14 mouse cellular contexts compared by ENCODE assay signal in the genomic region with DNA sequence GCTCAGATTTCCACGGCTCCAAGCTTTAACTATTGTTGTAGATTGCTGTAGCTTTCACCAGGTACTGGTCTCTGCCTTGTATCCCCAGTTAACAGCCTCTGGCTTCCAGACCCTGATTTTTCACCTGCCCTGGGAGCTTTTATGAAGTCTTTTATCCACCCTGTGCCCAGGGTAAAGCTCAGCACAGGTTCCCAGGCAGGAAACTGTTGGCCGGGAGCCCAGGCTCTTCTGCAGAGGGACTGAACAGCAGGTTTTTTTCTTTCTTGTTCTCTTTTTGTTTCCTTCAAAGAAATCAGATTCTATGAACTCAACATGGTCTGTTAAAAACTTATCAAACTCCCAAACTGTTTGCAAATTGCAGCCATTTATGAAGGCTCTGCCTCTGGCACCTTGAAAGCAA. TPM values are rescaled to one million over a fixed set of nuclear protein-coding genes. Genes with fewer than 3 reads are reported as not detected.
A peak's percentile ranks its signal among the peaks of the same experiment; 100 is the strongest.
DNase-seq lines count a peak whose midpoint lies in the region; ATAC-seq lines count a peak whose summit lies in the region.
"Had no signal": no experiment of that assay in that cellular context is flagged by ENCODE, and none has a peak within 500 bp of the region (broad histone marks: within the 10 kb centered on the region; RNA-seq: fewer than 3 reads in every experiment).

No protein-coding gene starts in this region.

- no peaks in the 10 kb centered on the region for H3K36me3 ChIP-seq in heart, embryonic 14.5 days (ENCODE audit: control insufficient read depth, insufficient read depth, low read length)
- H3K36me3 ChIP-seq in stomach, embryonic 15.5 days = no peaks in the 10 kb centered on the region
- H3K36me3 ChIP-seq: hindbrain, embryonic 10.5 days; limb, embryonic 15.5 days; midbrain, embryonic 13.5 days had no signal

- H3K4me3 ChIP-seq in heart, embryonic 14.5 days (ENCODE audit: control insufficient read depth in 1 of 2, insufficient read depth in 1 of 2, low read depth in 1 of 2, low read length in 2 of 2) = no peak overlapping the region
- no peak overlapping the region for H3K4me3 ChIP-seq in stomach, embryonic 15.5 days (replicated peaks)
- H3K4me3 ChIP-seq: hindbrain, embryonic 10.5 days; limb, embryonic 15.5 days; midbrain, embryonic 13.5 days had no signal

- no peak for DNase-seq in heart, adult 11 months
- DNase-seq in right cerebral cortex, postnatal 4 days = peak; percentile 51
- DNase-seq in right cerebral cortex, postnatal 36 days (ENCODE audit: low spot score in 2 of 2) = no peak
- peak; percentile 57 for DNase-seq in kidney, adult 9 months
- DNase-seq in ovary, postnatal 36 days (ENCODE audit: low spot score) = no peak
- no peak for DNase-seq in B cell, adult 2 months
- DNase-seq: cerebellum, adult 9-10 months; thymus, postnatal 4 days had no signal

- H3K4me1 ChIP-seq in heart, embryonic 14.5 days (ENCODE audit: control insufficient read depth in 2 of 2, insufficient read depth in 2 of 2, low read length in 2 of 2) = peaks cover 17 to 32% of the 10 kb centered on the region in 2 experiments
- H3K4me1 ChIP-seq in stomach, embryonic 15.5 days = no peaks in the 10 kb centered on the region

- whole genome bisulfite sequencing in heart, embryonic 14.5 days = 13% methylated on average over 2 of the region's 2 CpGs
- WGBS in stomach, embryonic 15.5 days = 43% methylated on average over 2 of the region's 2 CpGs

- no peak overlapping the region for H3K4me2 ChIP-seq in heart, embryonic 14.5 days (ENCODE audit: low read length)
- H3K4me2 ChIP-seq in stomach, embryonic 15.5 days = no peak overlapping the region
- H3K4me2 ChIP-seq: limb, embryonic 15.5 days; midbrain, embryonic 13.5 days had no signal

- no peaks in the 10 kb centered on the region for H3K9me3 ChIP-seq in heart, embryonic 14.5 days (ENCODE audit: control insufficient read depth, low read length)
- no peaks in the 10 kb centered on the region for H3K9me3 ChIP-seq in stomach, embryonic 15.5 days
- H3K9me3 ChIP-seq: hindbrain, embryonic 10.5 days; limb, embryonic 15.5 days; midbrain, embryonic 13.5 days had no signal

- H3K27me3 ChIP-seq in heart, embryonic 14.5 days (ENCODE audit: control insufficient read depth, insufficient read depth, low read length) = no peaks in the 10 kb centered on the region
- no peaks in the 10 kb centered on the region for H3K27me3 ChIP-seq in stomach, embryonic 15.5 days (replicated peaks)
- H3K27me3 ChIP-seq: limb, embryonic 15.5 days; midbrain, embryonic 13.5 days had no signal

- peak overlapping the region; percentile 24 to 48; a peak in 3 of 4 replicates for H3K27ac ChIP-seq in heart, embryonic 14.5 days (replicated peaks in 1 of 2; ENCODE audit: control insufficient read depth in 1 of 2, insufficient read depth in 1 of 2, low read depth in 2 of 2, low read length in 2 of 2)
- H3K27ac ChIP-seq in stomach, embryonic 15.5 days = peak overlapping the region; percentile 11; the same call in 1 of the 2 replicates
- H3K27ac ChIP-seq: hindbrain, embryonic 10.5 days; limb, embryonic 15.5 days; midbrain, embryonic 13.5 days had no signal

- ATAC-seq in heart, embryonic 14.5 days (ENCODE audit: insufficient number of reproducible peaks, insufficient read depth, low FRiP score, low read depth) = no peak
- no peak for ATAC-seq in stomach, embryonic 15.5 days (ENCODE audit: insufficient read depth, low FRiP score, low read depth)
- ATAC-seq: midbrain, embryonic 13.5 days had no signal

- no peak overlapping the region for H3K9ac ChIP-seq in heart, embryonic 14.5 days (ENCODE audit: low read length)
- H3K9ac ChIP-seq in stomach, embryonic 15.5 days = no peak overlapping the region
- H3K9ac ChIP-seq: limb, embryonic 15.5 days; midbrain, embryonic 13.5 days had no signal

RNA-seq across cellular contexts. Expression of gene Apoh, which starts 55.8 kb away (rescaled TPM):
- 0.22 TPM in 1 of 2 replicates, not detected in the other for polyA plus RNA-seq in heart, embryonic 14.5 days (2014; fragmentation: Nextera tagmentation; extraction: Ambion mirVana)
- polyA plus RNA-seq in stomach, embryonic 15.5 days (2015; fragmentation: Nextera tagmentation; extraction: Ambion mirVana) = 8.4 and 29.2 TPM in 2 replicates
- polyA plus RNA-seq: hindbrain, embryonic 10.5 days; spleen, adult 2 months had no signal

RNA-seq across cellular contexts. Expression of gene Prkca, which starts 56.4 kb away (rescaled TPM):
- 20.6 and 21.4 TPM in 2 replicates for polyA plus RNA-seq in heart, embryonic 14.5 days (2014; fragmentation: Nextera tagmentation; extraction: Ambion mirVana)
- 10.1 and 10.5 TPM in 2 replicates for polyA plus RNA-seq in stomach, embryonic 15.5 days (2015; fragmentation: Nextera tagmentation; extraction: Ambion mirVana)

Comparison
In these comparisons a context has a peak if more than half of its experiments do, and no peak if none do; other contexts are left out.
1. DNase-seq: peak in right cerebral cortex, postnatal 4 days (single experiment) and kidney, adult 9 months (single experiment); none in heart, adult 11 months (single experiment), right cerebral cortex, postnatal 36 days (0 of 2), ovary, postnatal 36 days (single experiment) and B cell, adult 2 months (0 of 2).